26 mouse cellular contexts compared by ENCODE assay signal in genomic region chr1:93689901-93690496, GRCm38 (mm10).
"Had no signal": no experiment of that assay in that cellular context is flagged by ENCODE, and none has a peak within 500 bp of the region (broad histone marks: within the 10 kb centered on the region; RNA-seq: fewer than 3 reads in every experiment).

No protein-coding gene starts in this region.

- H3K4me3 ChIP-seq: heart, embryonic 13.5 days; heart, embryonic 15.5 days; hindbrain, embryonic 13.5 days; hindbrain, embryonic 15.5 days; kidney, embryonic 15.5 days; limb, embryonic 10.5 days; limb, embryonic 12.5 days; liver, embryonic 13.5 days had no signal

- H3K9ac ChIP-seq: heart, embryonic 13.5 days; heart, embryonic 15.5 days; hindbrain, embryonic 13.5 days; hindbrain, embryonic 15.5 days; kidney, embryonic 15.5 days; limb, embryonic 12.5 days; liver, embryonic 13.5 days had no signal

- DNase-seq: gastrocnemius, postnatal 14 days; gastrocnemius, postnatal 36 days; heart, adult 18-20 months; heart, postnatal 14 days; heart, postnatal 36 days; kidney, adult 11 months; kidney, adult 2 months; kidney, adult 9 months; kidney, postnatal 14 days; kidney, postnatal 36 days; layer of hippocampus, adult 9-11 months; layer of hippocampus, postnatal 36 days; liver; liver, embryonic 13.5 days had no signal

- H3K36me3 ChIP-seq: heart, embryonic 15.5 days; liver, embryonic 13.5 days had no signal

- ATAC-seq: hindbrain, postnatal 0 days; intestine, embryonic 16.5 days had no signal

- H3K27ac ChIP-seq: heart, embryonic 13.5 days; heart, embryonic 15.5 days; hindbrain, embryonic 13.5 days; hindbrain, embryonic 15.5 days; hindbrain, postnatal 0 days; kidney, embryonic 15.5 days; kidney, postnatal 0 days; limb, embryonic 10.5 days; limb, embryonic 12.5 days; liver, embryonic 13.5 days had no signal

- H3K27me3 ChIP-seq: heart, embryonic 13.5 days; heart, embryonic 15.5 days; hindbrain, embryonic 13.5 days; hindbrain, embryonic 15.5 days; kidney, embryonic 15.5 days had no signal

- H3K4me2 ChIP-seq: heart, embryonic 11.5 days; heart, embryonic 13.5 days; heart, embryonic 15.5 days; hindbrain, embryonic 13.5 days; hindbrain, embryonic 15.5 days; kidney, embryonic 15.5 days; limb, embryonic 12.5 days; liver, embryonic 11.5 days; liver, embryonic 13.5 days had no signal

- H3K9me3 ChIP-seq: heart, embryonic 13.5 days; heart, embryonic 15.5 days; hindbrain, embryonic 13.5 days; hindbrain, embryonic 15.5 days; kidney, embryonic 15.5 days; limb, embryonic 10.5 days; limb, embryonic 12.5 days; liver, embryonic 13.5 days had no signal
